Mouse (Mus musculus) spleen, postnatal 36 days (tissue): ENCODE measurements around the gene Tfeb.
A peak's percentile ranks its signal among the peaks of the same experiment; 100 is the strongest.

ENCODE experiments used
- DNase-seq, 2 experiments: peaks; one replicate each; pipeline ENCODE4 v3.0.0; 2022; ENCODE audit warnings: low spot score in 2 of 2, mixed read lengths in 1 of 2

Tfeb gene

GRCm38 (mm10) chr17:47711883-47712282 lies 24.9 kb upstream of the Tfeb start:
- DNase-seq: no peak

- DNase-seq: no peak
Observed at GRCm38 (mm10) chr17:47712889-47713571, 23.8 kb upstream of the Tfeb start.

- DNase-seq: no peak
Observed at GRCm38 (mm10) chr17:47715037-47715436, 21.8 kb upstream of the Tfeb start.

GRCm38 (mm10) chr17:47721183-47721582 lies 15.6 kb upstream of the Tfeb start:
- DNase-seq: no peak

GRCm38 (mm10) chr17:47726566-47726965 lies 10.3 kb upstream of the Tfeb start, which contains the start of gene Pgc:
Gene Pgc (plus strand): TSS chr17:47726842.
- DNase-seq: no peak

- DNase-seq: no peak
Observed at GRCm38 (mm10) chr17:47730633-47731575, 5.9 kb upstream of the Tfeb start.

GRCm38 (mm10) chr17:47735553-47736100 lies 1.2 kb upstream of the Tfeb start:
- DNase-seq: no peak

- DNase-seq: peak; percentile 95 to 96
Observed at GRCm38 (mm10) chr17:47737271-47738065, 638 bp downstream of the Tfeb start.

- DNase-seq: peak; percentile 93 to 95
Observed at GRCm38 (mm10) chr17:47738066-47738878, 1.4 kb downstream of the Tfeb start.

- DNase-seq: peak; percentile 88 to 90
Observed at GRCm38 (mm10) chr17:47738879-47739798, 2.3 kb downstream of the Tfeb start.

- no peak for DNase-seq
Observed at GRCm38 (mm10) chr17:47740186-47740585, 3.4 kb downstream of the Tfeb start.

GRCm38 (mm10) chr17:47742991-47743734 lies 6.3 kb downstream of the Tfeb start:
- DNase-seq: peak in 1 of 2 experiments; percentile 37

- DNase-seq: no peak
Observed at GRCm38 (mm10) chr17:47744086-47744485, 7.3 kb downstream of the Tfeb start.

- no peak for DNase-seq
Observed at GRCm38 (mm10) chr17:47744746-47745368, 8.0 kb downstream of the Tfeb start.

GRCm38 (mm10) chr17:47748791-47749553 lies 12.1 kb downstream of the Tfeb start:
- DNase-seq: peak in 1 of 2 experiments; percentile 18

- DNase-seq: no peak
Observed at GRCm38 (mm10) chr17:47749626-47750025, 12.8 kb downstream of the Tfeb start.

GRCm38 (mm10) chr17:47750101-47750500 lies 13.3 kb downstream of the Tfeb start:
- no peak for DNase-seq

- no peak for DNase-seq
Observed at GRCm38 (mm10) chr17:47751811-47752210, 15.0 kb downstream of the Tfeb start.
